Comparison of ENCODE assay signal across 20 mouse cellular contexts in genomic region chr8:13352601-13353000, GRCm38 (mm10). TPM values are rescaled to one million over a fixed set of nuclear protein-coding genes. Genes with fewer than 3 reads are reported as not detected.
DNase-seq lines count a peak whose midpoint lies in the region; ATAC-seq and TF ChIP-seq lines count a peak whose summit lies in the region.
"Had no signal": no experiment of that assay in that cellular context is flagged by ENCODE, and none has a peak within 500 bp of the region (broad histone marks: within the 10 kb centered on the region; RNA-seq: fewer than 3 reads in every experiment).

No protein-coding gene starts in this region.

- no peaks in the 10 kb centered on the region for H3K9me3 ChIP-seq in heart, embryonic 13.5 days
- no peaks in the 10 kb centered on the region for H3K9me3 ChIP-seq in liver, postnatal 0 days (ENCODE audit: low read length)
- H3K9me3 ChIP-seq: hindbrain, embryonic 10.5 days; intestine, embryonic 15.5 days; limb, embryonic 15.5 days had no signal

- no peak for ATAC-seq in heart, embryonic 13.5 days (ENCODE audit: extremely low read depth, insufficient number of reproducible peaks, low FRiP score, low TSS enrichment)
- no peak for ATAC-seq in liver, postnatal 0 days
- ATAC-seq: forebrain, postnatal 0 days had no signal

- 77% methylated on average over 8 of the region's 8 CpGs for WGBS in heart, embryonic 13.5 days
- WGBS in bone marrow, adult 2 months: 60% methylated on average over 8 of the region's 8 CpGs
- WGBS in liver, postnatal 0 days (ENCODE audit: insufficient replicate concordance): 75% methylated on average over 8 of the region's 8 CpGs

- H3K36me3 ChIP-seq in heart, embryonic 13.5 days: peaks cover 99% of the 10 kb centered on the region
- peaks cover 73% of the 10 kb centered on the region for H3K36me3 ChIP-seq in liver, postnatal 0 days (replicated peaks; ENCODE audit: insufficient read depth, low read length)

- no peak for TF ChIP-seq CTCF in bone marrow, adult 2 months (IDR thresholded peaks at IDR 0.05; ENCODE audit: control insufficient read depth, insufficient read depth, low read length)
- TF ChIP-seq CTCF in liver, postnatal 0 days (IDR thresholded peaks at IDR 0.05; ENCODE audit: low read depth): no peak

- no peak overlapping the region for H3K4me2 ChIP-seq in heart, embryonic 13.5 days
- peak overlapping the region; percentile 39 for H3K4me2 ChIP-seq in liver, postnatal 0 days (ENCODE audit: low read depth, low read length)
- H3K4me2 ChIP-seq: heart, embryonic 11.5 days; intestine, embryonic 15.5 days; limb, embryonic 15.5 days had no signal

- no peak for TF ChIP-seq EP300 in liver, postnatal 0 days (IDR thresholded peaks at IDR 0.05; ENCODE audit: low read depth)

- H3K4me3 ChIP-seq in heart, embryonic 13.5 days: no peak overlapping the region
- no peak overlapping the region for H3K4me3 ChIP-seq in bone marrow, adult 2 months (replicated peaks; ENCODE audit: control insufficient read depth, low read depth, low read length)
- no peak overlapping the region for H3K4me3 ChIP-seq in liver, postnatal 0 days (ENCODE audit: low read depth, low read length)
- H3K4me3 ChIP-seq: hindbrain, embryonic 10.5 days; intestine, embryonic 15.5 days; limb, embryonic 15.5 days had no signal

- no peak overlapping the region for H3K27ac ChIP-seq in heart, embryonic 13.5 days (replicated peaks)
- peak overlapping the region; percentile 77 for H3K27ac ChIP-seq in bone marrow, adult 2 months (ENCODE audit: control insufficient read depth, insufficient read depth, low read depth, low read length, poor library complexity)
- H3K27ac ChIP-seq in liver, postnatal 0 days (ENCODE audit: low read depth): peak overlapping the region; percentile 87
- H3K27ac ChIP-seq: hindbrain, embryonic 10.5 days; intestine, embryonic 15.5 days; limb, embryonic 15.5 days had no signal

- peaks cover 51% of the 10 kb centered on the region for H3K4me1 ChIP-seq in heart, embryonic 13.5 days
- H3K4me1 ChIP-seq in bone marrow, adult 2 months (ENCODE audit: control insufficient read depth, insufficient read depth, low read length): peaks cover 20% of the 10 kb centered on the region
- H3K4me1 ChIP-seq in liver, postnatal 0 days (ENCODE audit: insufficient read depth): peaks cover 41% of the 10 kb centered on the region
- H3K4me1 ChIP-seq: hindbrain, embryonic 10.5 days had no signal

- TF ChIP-seq POLR2A in bone marrow, adult 2 months (IDR thresholded peaks at IDR 0.05; ENCODE audit: borderline replicate concordance, control insufficient read depth, low read depth, low read length): no peak

- DNase-seq in heart, adult 9 months (ENCODE audit: low spot score in 2 of 2): no peak
- peak; percentile 35 for DNase-seq in 416B (ENCODE audit: low read depth)
- DNase-seq in liver, postnatal 0 days: no peak
- DNase-seq in cerebellum, postnatal 10 days: no peak
- no peak for DNase-seq in left cerebral cortex, adult 11 months (ENCODE audit: low spot score)
- DNase-seq: cerebellum, adult 11 months; forebrain, postnatal 0 days; gastrocnemius, postnatal 25 days; kidney, postnatal 10 days; lung, postnatal 36 days had no signal

- H3K27me3 ChIP-seq in heart, embryonic 13.5 days (replicated peaks): no peaks in the 10 kb centered on the region
- H3K27me3 ChIP-seq in liver, postnatal 0 days (ENCODE audit: insufficient read depth, low read length): no peaks in the 10 kb centered on the region
- H3K27me3 ChIP-seq: CH12.LX; intestine, embryonic 15.5 days; limb, embryonic 15.5 days had no signal

- H3K9ac ChIP-seq in heart, embryonic 13.5 days: 0 out of 2 replicates have a peak overlapping the region, but pooled peaks have one; percentile 8
- H3K9ac ChIP-seq in liver, postnatal 0 days (replicated peaks): peak overlapping the region; percentile 41
- H3K9ac ChIP-seq: forebrain, postnatal 0 days; intestine, embryonic 15.5 days; limb, embryonic 15.5 days had no signal

RNA-seq across cellular contexts. Expression of gene Tfdp1, which starts 14.1 kb away (rescaled TPM):
- 81.5 and 87.5 TPM in 2 replicates for polyA plus RNA-seq in heart, embryonic 13.5 days (2015; fragmentation: Nextera tagmentation; extraction: Ambion mirVana)
- polyA plus RNA-seq in bone marrow, adult 2 months (2011; ENCODE audit: insufficient read depth, insufficient read length, low replicate concordance, missing spikeins): 56.4 and 72.3 TPM in 2 replicates
- polyA plus RNA-seq in liver, postnatal 0 days (2015; fragmentation: Nextera tagmentation; extraction: Ambion mirVana): 45.9 and 52.5 TPM in 2 replicates

RNA-seq across cellular contexts. Expression of gene Atp4b, which starts 44.0 kb away (rescaled TPM):
- 0.13 TPM in 1 of 2 replicates, not detected in the other for polyA plus RNA-seq in heart, embryonic 13.5 days (2015; fragmentation: Nextera tagmentation; extraction: Ambion mirVana)
- polyA plus RNA-seq in bone marrow, adult 2 months (2011; ENCODE audit: insufficient read depth, insufficient read length, low replicate concordance, missing spikeins): not detected in 2 replicates
- polyA plus RNA-seq in liver, postnatal 0 days (2015; fragmentation: Nextera tagmentation; extraction: Ambion mirVana): not detected in 2 replicates
- polyA plus RNA-seq: forebrain, postnatal 0 days; heart, embryonic 11.5 days; intestine, embryonic 15.5 days; limb, embryonic 15.5 days; midbrain, postnatal 0 days; neural tube, embryonic 11.5 days had no signal

RNA-seq across cellular contexts. Expression of gene Grk1, which starts 52.3 kb away (rescaled TPM):
- polyA plus RNA-seq in heart, embryonic 13.5 days (2015; fragmentation: Nextera tagmentation; extraction: Ambion mirVana): not detected in 2 replicates
- 0.20 TPM in 1 of 2 replicates, not detected in the other for polyA plus RNA-seq in bone marrow, adult 2 months (2011; ENCODE audit: insufficient read depth, insufficient read length, low replicate concordance, missing spikeins)
- polyA plus RNA-seq in liver, postnatal 0 days (2015; fragmentation: Nextera tagmentation; extraction: Ambion mirVana): not detected in 2 replicates
- polyA plus RNA-seq: hindbrain, embryonic 10.5 days; intestine, embryonic 15.5 days; limb, embryonic 15.5 days; midbrain, postnatal 0 days; neural tube, embryonic 11.5 days; stomach, embryonic 14.5 days had no signal
